Mouse (Mus musculus): Measurements from ENCODE around the gene Lmbr1l. TPM values are rescaled to one million over a fixed set of nuclear protein-coding genes. Genes with fewer than 3 reads are reported as not detected.

Lmbr1l gene
- polyA plus RNA-seq, 1 experiment from 2014 or later, result 17.0 TPM

- H3K27ac ChIP-seq (ENCODE audit: low read length), result no peak overlapping the region
- H3K4me1 ChIP-seq (ENCODE audit: insufficient read depth, low read depth, low read length), result no peaks in the 10 kb centered on the region
- no peak overlapping the region for H3K9ac ChIP-seq (replicated peaks; ENCODE audit: low read depth)
- H3K36me3 ChIP-seq (ENCODE audit: insufficient read depth, low read length), result peaks cover 4% of the 10 kb centered on the region; the same call in 1 of the 2 replicates
- 72% methylated on average over 3 of the region's 3 CpGs for WGBS
- no peak for DNase-seq (ENCODE audit: low spot score)
- H3K9me3 ChIP-seq (ENCODE audit: low read length), result no peaks in the 10 kb centered on the region
- no peak for TF ChIP-seq CTCF (IDR thresholded peaks at IDR 0.05)
- TF ChIP-seq EP300 (IDR thresholded peaks at IDR 0.05), result no peak
- H3K27me3 ChIP-seq (replicated peaks; ENCODE audit: insufficient read depth, low read length), result no peaks in the 10 kb centered on the region
- no peak overlapping the region for H3K4me2 ChIP-seq (replicated peaks; ENCODE audit: low read depth, low read length)
- no peak for ATAC-seq
- H3K4me3 ChIP-seq (ENCODE audit: low read depth, low read length), result no peak overlapping the region
Observed at GRCm38 (mm10) chr15:98949607-98949892, 31.5 kb upstream of the Lmbr1l start.

- 75% methylated on average over 6 of the region's 6 CpGs for WGBS
- no peaks in the 10 kb centered on the region for H3K4me1 ChIP-seq (ENCODE audit: insufficient read depth, low read depth, low read length)
Observed at GRCm38 (mm10) chr15:98948857-98949606, 31.0 kb upstream of the Lmbr1l start.

GRCm38 (mm10) chr15:98948382-98948781, 30.4 kb upstream of the Lmbr1l start:
- H3K9ac ChIP-seq (replicated peaks; ENCODE audit: low read depth), result no peak overlapping the region
- ATAC-seq (no peak), DNase-seq (ENCODE audit: low spot score) (no peak)
- H3K4me2 ChIP-seq (replicated peaks; ENCODE audit: low read depth, low read length), result no peak overlapping the region
- H3K4me1 ChIP-seq (ENCODE audit: insufficient read depth, low read depth, low read length), result no peaks in the 10 kb centered on the region
- no peaks in the 10 kb centered on the region for H3K27me3 ChIP-seq (replicated peaks; ENCODE audit: insufficient read depth, low read length)
- no peak overlapping the region for H3K4me3 ChIP-seq (ENCODE audit: low read depth, low read length)
- no peak overlapping the region for H3K27ac ChIP-seq (ENCODE audit: low read length)
- peaks cover 4% of the 10 kb centered on the region; the same call in 1 of the 2 replicates for H3K36me3 ChIP-seq (ENCODE audit: insufficient read depth, low read length)
- TF ChIP-seq EP300 (IDR thresholded peaks at IDR 0.05), result no peak
- H3K9me3 ChIP-seq (ENCODE audit: low read length), result no peaks in the 10 kb centered on the region

More at GRCm38 (mm10) chr15:98948857-98949606, 31.0 kb upstream of the Lmbr1l start:
- Histone ChIP-seq H3K36me3 (ENCODE audit: insufficient read depth, low read length) (peaks cover 4% of the 10 kb centered on the region; the same call in 1 of the 2 replicates), H3K27me3 (replicated peaks; ENCODE audit: insufficient read depth, low read length) (no peaks in the 10 kb centered on the region), H3K4me2 (replicated peaks; ENCODE audit: low read depth, low read length) (no peak overlapping the region), H3K27ac (ENCODE audit: low read length) (no peak overlapping the region), H3K9ac (replicated peaks; ENCODE audit: low read depth) (no peak overlapping the region), H3K4me3 (ENCODE audit: low read depth, low read length) (no peak overlapping the region), H3K9me3 (ENCODE audit: low read length) (no peaks in the 10 kb centered on the region)
- no peak; the same call in 1 of the 2 replicates for TF ChIP-seq CTCF (IDR thresholded peaks at IDR 0.05)
- TF ChIP-seq EP300 (IDR thresholded peaks at IDR 0.05), result no peak
- ATAC-seq (no peak), DNase-seq (ENCODE audit: low spot score) (no peak)

GRCm38 (mm10) chr15:98947884-98948283, 29.9 kb upstream of the Lmbr1l start:
- H3K27ac ChIP-seq (ENCODE audit: low read length), result no peak overlapping the region
- WGBS, result 44% methylated on average over 3 of the region's 3 CpGs
- H3K4me2 ChIP-seq (replicated peaks; ENCODE audit: low read depth, low read length), result no peak overlapping the region
- no peaks in the 10 kb centered on the region for H3K4me1 ChIP-seq (ENCODE audit: insufficient read depth, low read depth, low read length)
- no peak for TF ChIP-seq CTCF (IDR thresholded peaks at IDR 0.05)
- no peak for TF ChIP-seq EP300 (IDR thresholded peaks at IDR 0.05)
- no peaks in the 10 kb centered on the region for H3K27me3 ChIP-seq (replicated peaks; ENCODE audit: insufficient read depth, low read length)
- no peaks in the 10 kb centered on the region for H3K9me3 ChIP-seq (ENCODE audit: low read length)
- no peak overlapping the region for H3K9ac ChIP-seq (replicated peaks; ENCODE audit: low read depth)
- peaks cover 4% of the 10 kb centered on the region; the same call in 1 of the 2 replicates for H3K36me3 ChIP-seq (ENCODE audit: insufficient read depth, low read length)
- no peak for DNase-seq (ENCODE audit: low spot score)
- no peak for ATAC-seq
- H3K4me3 ChIP-seq (ENCODE audit: low read depth, low read length), result no peak overlapping the region

GRCm38 (mm10) chr15:98943133-98943532, 25.1 kb upstream of the Lmbr1l start:
- WGBS, result 58% methylated on average over 4 of the region's 4 CpGs

GRCm38 (mm10) chr15:98942081-98942480, 24.1 kb upstream of the Lmbr1l start:
- Histone ChIP-seq H3K27me3 (replicated peaks; ENCODE audit: insufficient read depth, low read length) (no peaks in the 10 kb centered on the region), H3K27ac (ENCODE audit: low read length) (no peak overlapping the region), H3K4me1 (ENCODE audit: insufficient read depth, low read depth, low read length) (no peaks in the 10 kb centered on the region), H3K4me2 (replicated peaks; ENCODE audit: low read depth, low read length) (no peak overlapping the region), H3K4me3 (ENCODE audit: low read depth, low read length) (no peak overlapping the region), H3K9me3 (ENCODE audit: low read length) (no peaks in the 10 kb centered on the region), H3K36me3 (ENCODE audit: insufficient read depth, low read length) (no peaks in the 10 kb centered on the region), H3K9ac (replicated peaks; ENCODE audit: low read depth) (no peak overlapping the region)
- 72% methylated on average over 4 of the region's 4 CpGs for WGBS
- DNase-seq (ENCODE audit: low spot score), result no peak
- TF ChIP-seq CTCF (IDR thresholded peaks at IDR 0.05) (no peak), EP300 (IDR thresholded peaks at IDR 0.05) (no peak)
- no peak for ATAC-seq

More at GRCm38 (mm10) chr15:98943133-98943532, 25.1 kb upstream of the Lmbr1l start:
- H3K9ac ChIP-seq (replicated peaks; ENCODE audit: low read depth), result no peak overlapping the region
- no peak overlapping the region for H3K4me3 ChIP-seq (ENCODE audit: low read depth, low read length)
- H3K9me3 ChIP-seq (ENCODE audit: low read length), result no peaks in the 10 kb centered on the region
- H3K27ac ChIP-seq (ENCODE audit: low read length), result no peak overlapping the region
- no peaks in the 10 kb centered on the region for H3K36me3 ChIP-seq (ENCODE audit: insufficient read depth, low read length)
- H3K4me2 ChIP-seq (replicated peaks; ENCODE audit: low read depth, low read length), result no peak overlapping the region
- TF ChIP-seq EP300 (IDR thresholded peaks at IDR 0.05) (no peak), CTCF (IDR thresholded peaks at IDR 0.05) (no peak)
- ATAC-seq, result no peak
- no peak for DNase-seq (ENCODE audit: low spot score)
- H3K27me3 ChIP-seq (replicated peaks; ENCODE audit: insufficient read depth, low read length), result no peaks in the 10 kb centered on the region
- no peaks in the 10 kb centered on the region for H3K4me1 ChIP-seq (ENCODE audit: insufficient read depth, low read depth, low read length)
